Mouse (Mus musculus) heart, embryonic 15.5 days (tissue): ENCODE results near the gene Gcsh. TPM values are rescaled to one million over a fixed set of nuclear protein-coding genes. Genes with fewer than 3 reads are reported as not detected.

Source experiments
- ATAC-seq: fragments of 200-750 bp; cut with Nextera tagmentation; replicated peaks from 2 replicates; pipeline ENCODE4 v1.8.0; 2017; ENCODE audit warnings: low read depth, moderate TSS enrichment; ENCODE audit not compliant: insufficient number of reproducible peaks, insufficient read depth, low FRiP score
- H3K27ac ChIP-seq: fragments of 300-500 bp; sonication (generic); 2 replicates; pipeline ENCODE4 v1.5.1; 2015; ENCODE audit warnings: mild to moderate bottlenecking, inconsistent platforms
- H3K27me3 ChIP-seq: fragments of 300-500 bp; sonication (generic); 2 replicates; pipeline ENCODE4 v1.6.1; 2015; ENCODE audit warnings: inconsistent platforms
- H3K36me3 ChIP-seq: fragments of 300-500 bp; sonication (generic); 2 replicates; pipeline ENCODE4 v1.6.1; 2015; ENCODE audit warnings: mild to moderate bottlenecking, inconsistent platforms
- H3K4me1 ChIP-seq: fragments of 300-500 bp; sonication (generic); replicated peaks from 2 replicates; pipeline ENCODE4 v1.6.1; 2015; ENCODE audit warnings: inconsistent platforms
- H3K4me2 ChIP-seq: fragments of 300-500 bp; sonication (generic); 2 replicates; pipeline ENCODE4 v1.6.1; 2015; ENCODE audit warnings: inconsistent platforms, mild to moderate bottlenecking, moderate library complexity
- H3K4me3 ChIP-seq: fragments of 300-500 bp; sonication (generic); 2 replicates; pipeline ENCODE4 v1.5.1; 2015; ENCODE audit warnings: mild to moderate bottlenecking, inconsistent platforms
- H3K9ac ChIP-seq: fragments of 300-500 bp; sonication (generic); 2 replicates; pipeline ENCODE4 v1.6.1; 2015; ENCODE audit warnings: mild to moderate bottlenecking, inconsistent platforms
- H3K9me3 ChIP-seq: fragments of 300-500 bp; sonication (generic); replicated peaks from 2 replicates; pipeline ENCODE4 v1.6.1; 2016; ENCODE audit warnings: inconsistent platforms
- WGBS: fragments of 180-500 bp; shearing (Covaris S2); methylation state at CpG from one replicate; pipeline ENCODE4 v1.1.7; 2015; ENCODE audit warnings: mixed read lengths; 5-methylcytosine and 5-hydroxymethylcytosine counted together
- polyA plus RNA-seq: library from polyadenylated mRNA; unstranded; fragments of >200 nt; fragmentation: Nextera tagmentation; extraction: Ambion mirVana; gene quantifications from 2 replicates; pipeline ENCODE4 v1.2.1, GENCODE M21; 2015

The Gcsh gene
- polyA plus RNA-seq, 1 experiment from 2014 or later, result 66.1 TPM

DNA sequence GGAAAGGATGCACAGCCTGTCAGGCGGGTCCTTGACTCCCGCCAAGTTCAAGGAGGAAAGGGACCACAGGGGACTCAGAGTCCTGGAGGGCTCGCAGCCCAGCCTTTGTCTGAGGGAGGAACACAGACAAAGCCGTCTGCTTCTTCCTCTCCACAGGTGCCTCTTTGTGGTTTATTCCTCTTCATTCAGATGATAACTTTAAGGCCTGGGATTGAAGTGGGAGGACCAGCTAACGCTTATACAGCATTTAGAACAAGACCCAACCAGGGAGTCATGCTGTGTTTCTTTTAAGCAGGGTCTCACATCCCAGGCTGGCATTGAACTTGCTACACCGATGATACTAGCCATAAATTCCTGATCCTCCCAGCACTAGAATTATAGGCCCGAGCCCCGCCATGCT lies 23.7 kb upstream of the Gcsh start:
- Histone ChIP-seq H3K27ac (no peak overlapping the region), H3K4me3 (no peak overlapping the region), H3K9me3 (no peaks in the 10 kb centered on the region), H3K9ac (no peak overlapping the region), H3K4me1 (no peaks in the 10 kb centered on the region), H3K36me3 (no peaks in the 10 kb centered on the region), H3K27me3 (0 out of 2 replicates have a peak, but pooled peaks cover 2% of the 10 kb centered on the region), H3K4me2 (no peak overlapping the region)
- 66% methylated on average over 8 of the region's 8 CpGs for WGBS
- no peak for ATAC-seq

GRCm38 (mm10) chr8:117015670-117016069 lies 22.3 kb upstream of the Gcsh start:
- Histone ChIP-seq H3K4me2 (no peak overlapping the region), H3K4me3 (no peak overlapping the region), H3K4me1 (no peaks in the 10 kb centered on the region), H3K9me3 (no peaks in the 10 kb centered on the region), H3K27ac (no peak overlapping the region), H3K9ac (no peak overlapping the region), H3K27me3 (0 out of 2 replicates have a peak, but pooled peaks cover 2% of the 10 kb centered on the region), H3K36me3 (no peaks in the 10 kb centered on the region)
- ATAC-seq, result no peak
- 61% methylated on average over 4 of the region's 4 CpGs for WGBS

GRCm38 (mm10) chr8:117011366-117011765 lies 18.0 kb upstream of the Gcsh start:
- H3K27me3 ChIP-seq, result no peaks in the 10 kb centered on the region
- H3K36me3 ChIP-seq, result no peaks in the 10 kb centered on the region
- no peak overlapping the region for H3K4me2 ChIP-seq
- no peak overlapping the region for H3K4me3 ChIP-seq
- no peaks in the 10 kb centered on the region for H3K4me1 ChIP-seq
- WGBS, result 88% methylated on average over 9 of the region's 9 CpGs
- ATAC-seq, result no peak
- H3K27ac ChIP-seq, result no peak overlapping the region
- no peak overlapping the region for H3K9ac ChIP-seq
- H3K9me3 ChIP-seq, result no peaks in the 10 kb centered on the region

GRCm38 (mm10) chr8:116994016-116994716 lies 829 bp upstream of the Gcsh start:
- Histone ChIP-seq H3K9ac (peak overlapping the region; percentile 53; the same call in 1 of the 2 replicates), H3K4me3 (peak overlapping the region; percentile 64), H3K4me1 (peaks cover 16% of the 10 kb centered on the region), H3K9me3 (no peaks in the 10 kb centered on the region), H3K4me2 (peak overlapping the region; percentile 96), H3K27me3 (no peaks in the 10 kb centered on the region), H3K27ac (peak overlapping the region; percentile 71), H3K36me3 (no peaks in the 10 kb centered on the region)
- WGBS, result 56% methylated on average over 11 of the region's 11 CpGs
- no peak for ATAC-seq

- 9% methylated on average over 23 of the region's 23 CpGs for WGBS
- peak overlapping the region; percentile 64 for H3K4me3 ChIP-seq
- H3K27ac ChIP-seq, result peak overlapping the region; percentile 79
- peak overlapping the region; percentile 96 for H3K4me2 ChIP-seq
- ATAC-seq, result no peak
- no peaks in the 10 kb centered on the region for H3K36me3 ChIP-seq
- no peaks in the 10 kb centered on the region for H3K9me3 ChIP-seq
- no peaks in the 10 kb centered on the region for H3K27me3 ChIP-seq
- peaks cover 16% of the 10 kb centered on the region for H3K4me1 ChIP-seq
- H3K9ac ChIP-seq, result peak overlapping the region; percentile 71
Measured at GRCm38 (mm10) chr8:116992176-116992971, 963 bp downstream of the Gcsh start.

DNA sequence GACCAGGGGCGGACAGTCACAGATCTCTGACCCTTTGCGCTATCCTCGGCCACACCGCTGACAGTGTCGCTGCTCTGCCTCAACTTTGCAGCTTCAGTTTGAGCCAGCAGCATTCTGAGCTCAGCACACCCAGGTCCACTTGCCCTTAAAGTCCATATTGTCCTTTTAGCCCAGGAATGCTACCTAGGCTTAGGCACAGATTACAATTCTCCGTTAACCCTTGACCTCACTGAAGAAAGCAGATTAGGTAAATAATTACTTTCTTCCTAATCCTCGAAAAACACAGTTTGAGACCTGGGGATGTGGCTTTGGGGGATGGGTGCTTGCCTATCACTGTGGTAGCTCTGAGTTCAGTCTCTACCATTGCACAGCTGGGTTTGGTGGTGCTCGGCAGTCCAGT lies 2.1 kb downstream of the Gcsh start:
- no peak for ATAC-seq
- Histone ChIP-seq H3K27me3 (no peaks in the 10 kb centered on the region), H3K36me3 (peaks cover 8% of the 10 kb centered on the region; the same call in 1 of the 2 replicates), H3K27ac (no peak overlapping the region), H3K4me3 (no peak overlapping the region), H3K4me2 (no peak overlapping the region), H3K4me1 (peaks cover 16% of the 10 kb centered on the region), H3K9me3 (no peaks in the 10 kb centered on the region), H3K9ac (no peak overlapping the region)
- 87% methylated on average over 8 of the region's 8 CpGs for WGBS

GRCm38 (mm10) chr8:116989842-116990241 lies 3.5 kb downstream of the Gcsh start:
- peaks cover 14% of the 10 kb centered on the region; the same call in 1 of the 2 replicates for H3K36me3 ChIP-seq
- H3K4me3 ChIP-seq, result no peak overlapping the region
- no peak overlapping the region for H3K9ac ChIP-seq
- H3K4me2 ChIP-seq, result no peak overlapping the region
- peaks cover 16% of the 10 kb centered on the region for H3K4me1 ChIP-seq
- H3K27me3 ChIP-seq, result no peaks in the 10 kb centered on the region
- 97% methylated on average over 3 of the region's 3 CpGs for WGBS
- ATAC-seq, result no peak
- H3K9me3 ChIP-seq, result no peaks in the 10 kb centered on the region
- no peak overlapping the region for H3K27ac ChIP-seq

DNA sequence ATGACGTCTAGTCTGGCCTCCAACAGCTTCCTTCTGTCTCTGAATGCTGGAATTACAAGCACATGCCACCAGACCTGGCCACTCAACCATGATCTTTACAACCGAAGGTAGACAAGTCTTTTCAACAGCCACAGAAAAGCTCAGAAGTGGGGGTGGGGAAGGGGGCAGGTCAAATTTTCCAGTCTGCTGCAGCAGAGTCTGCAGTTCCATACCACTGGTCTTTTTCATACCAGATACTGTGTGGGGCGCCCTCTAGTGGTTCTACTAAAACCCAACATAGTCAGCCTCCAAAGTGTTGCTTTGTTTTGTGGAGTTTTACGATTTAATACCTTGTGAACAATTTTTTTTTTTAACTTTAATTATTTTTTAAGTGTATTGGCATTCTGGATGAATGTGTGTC lies 13.2 kb downstream of the Gcsh start:
- no peak for ATAC-seq
- H3K36me3 ChIP-seq, result peaks cover 21% of the 10 kb centered on the region
- no peak overlapping the region for H3K4me3 ChIP-seq
- no peak overlapping the region for H3K9ac ChIP-seq
- no peaks in the 10 kb centered on the region for H3K9me3 ChIP-seq
- peaks cover 13% of the 10 kb centered on the region for H3K4me1 ChIP-seq
- 18% methylated on average over 4 of the region's 4 CpGs for WGBS
- H3K4me2 ChIP-seq, result 0 out of 2 replicates have a peak overlapping the region, but pooled peaks have one; percentile 5
- no peak overlapping the region for H3K27ac ChIP-seq
- no peaks in the 10 kb centered on the region for H3K27me3 ChIP-seq

DNA sequence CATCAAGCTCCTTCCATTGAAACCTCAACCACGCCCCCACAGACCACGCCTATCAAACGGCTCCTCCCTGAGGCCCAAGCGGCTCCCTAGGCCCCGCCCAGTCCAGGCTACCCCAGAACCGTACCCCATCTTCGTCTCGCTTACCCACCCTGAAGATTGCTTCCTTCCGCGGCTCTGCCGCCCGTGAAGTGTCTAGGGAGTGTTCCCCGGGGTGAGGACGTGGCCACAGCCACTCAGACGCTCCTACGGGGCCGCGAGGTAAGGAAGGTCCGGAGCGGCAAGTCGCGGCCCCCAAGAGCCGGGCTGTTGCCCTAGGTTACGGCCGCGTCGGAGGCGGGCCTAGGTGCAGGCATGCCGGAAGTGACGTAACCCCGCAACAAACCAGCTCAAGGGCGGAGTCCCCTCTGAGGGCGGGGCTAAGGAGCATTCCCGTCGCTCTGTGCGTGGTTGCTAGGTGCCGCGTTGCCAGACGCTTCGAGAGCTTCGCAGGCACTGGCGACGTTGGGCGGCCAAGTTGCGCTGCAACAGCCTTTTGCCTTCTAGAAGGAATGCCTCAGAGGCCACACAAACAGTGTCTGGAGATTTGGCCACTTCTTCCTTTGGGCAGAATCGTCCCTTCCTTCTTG lies 14.6 kb downstream of the Gcsh start, which contains the start of gene 1700030J22Rik:
1700030J22Rik (minus strand) TSS at position 329 of the 626 bp plus-strand sequence.
- under 1% methylated on average over 46 of the region's 46 CpGs for WGBS

GRCm38 (mm10) chr8:116978052-116978451 lies 15.3 kb downstream of the Gcsh start:
- no peak overlapping the region for H3K27ac ChIP-seq
- WGBS, result 34% methylated on average over 8 of the region's 8 CpGs
- peaks cover 11% of the 10 kb centered on the region for H3K36me3 ChIP-seq
- no peak for ATAC-seq
- H3K27me3 ChIP-seq, result no peaks in the 10 kb centered on the region
- peak overlapping the region; percentile 94 for H3K4me2 ChIP-seq
- H3K9ac ChIP-seq, result peak overlapping the region; percentile 53
- peaks cover 13% of the 10 kb centered on the region for H3K4me1 ChIP-seq
- H3K9me3 ChIP-seq, result no peaks in the 10 kb centered on the region
- H3K4me3 ChIP-seq, result peak overlapping the region; percentile 82

More for the DNA sequence above, 14.6 kb downstream of the Gcsh start, which contains the start of gene 1700030J22Rik:
- Histone ChIP-seq H3K36me3 (peaks cover 18% of the 10 kb centered on the region), H3K4me2 (peak within 1 kb of the TSS; percentile 94), H3K9ac (peak within 1 kb of the TSS; percentile 53), H3K9me3 (no peaks in the 10 kb centered on the region), H3K4me1 (peaks cover 13% of the 10 kb centered on the region), H3K4me3 (peak within 1 kb of the TSS; percentile 82), H3K27ac (no peak within 1 kb of the TSS), H3K27me3 (no peaks in the 10 kb centered on the region)
- peak; percentile 99 for ATAC-seq

GRCm38 (mm10) chr8:116975606-116976005 lies 17.7 kb downstream of the Gcsh start:
- H3K9me3 ChIP-seq, result no peaks in the 10 kb centered on the region
- H3K27me3 ChIP-seq, result no peaks in the 10 kb centered on the region
- no peak overlapping the region for H3K9ac ChIP-seq
- no peak overlapping the region for H3K4me2 ChIP-seq
- 62% methylated on average over 5 of the region's 5 CpGs for WGBS
- H3K27ac ChIP-seq, result no peak overlapping the region
- H3K36me3 ChIP-seq, result no peaks in the 10 kb centered on the region
- H3K4me3 ChIP-seq, result no peak overlapping the region
- H3K4me1 ChIP-seq, result peaks cover 13% of the 10 kb centered on the region
- no peak for ATAC-seq
